Mouse (Mus musculus) forebrain, embryonic 11.5 days (tissue): ENCODE data around the gene Cacna1b. TPM values are rescaled to one million over a fixed set of nuclear protein-coding genes. Genes with fewer than 3 reads are reported as not detected.

Experiments
- ATAC-seq: fragments of 200-750 bp; cut with Nextera tagmentation; replicated peaks from 2 replicates; pipeline ENCODE4 v1.8.0; 2017; ENCODE audit warnings: moderate TSS enrichment; ENCODE audit not compliant: low FRiP score
- DNase-seq: peaks from one replicate; pipeline ENCODE4 v3.0.0-alpha.2; 2017; ENCODE audit warnings: low spot score
- H3K27ac ChIP-seq: fragments of 300-500 bp; sonication (generic); 2 replicates; pipeline ENCODE4 v1.5.1; 2014; ENCODE audit warnings: low read depth, low read length
- H3K27me3 ChIP-seq: fragments of 300-500 bp; sonication (generic); 2 replicates; pipeline ENCODE4 v1.6.1; 2014; ENCODE audit warnings: mild to moderate bottlenecking, low read length, mixed read lengths; ENCODE audit not compliant: control insufficient read depth, insufficient read depth
- H3K36me3 ChIP-seq: fragments of 300-500 bp; sonication (generic); 2 replicates; pipeline ENCODE4 v1.6.1; 2014; ENCODE audit warnings: mild to moderate bottlenecking, low read length, moderate library complexity, mixed read lengths; ENCODE audit not compliant: control insufficient read depth, insufficient read depth
- H3K4me1 ChIP-seq: fragments of 300-500 bp; sonication (generic); replicated peaks from 2 replicates; pipeline ENCODE4 v1.6.1; 2014; ENCODE audit warnings: low read length, mixed read lengths; ENCODE audit not compliant: control insufficient read depth, insufficient read depth
- H3K4me2 ChIP-seq: fragments of 300-500 bp; sonication (generic); 2 replicates; pipeline ENCODE4 v1.6.1; 2014; ENCODE audit warnings: low read depth, mild to moderate bottlenecking, low read length, moderate library complexity, mixed read lengths; ENCODE audit not compliant: severe bottlenecking
- H3K4me3 ChIP-seq: fragments of 300-500 bp; sonication (generic); 2 replicates; pipeline ENCODE4 v1.5.1; 2014; ENCODE audit warnings: low read depth, low read length
- H3K9ac ChIP-seq: fragments of 300-500 bp; sonication (generic); 2 replicates; pipeline ENCODE4 v1.6.1; 2014; ENCODE audit warnings: low read length
- H3K9me3 ChIP-seq: fragments of 300-500 bp; sonication (generic); 2 replicates; pipeline ENCODE4 v1.6.1; 2016; ENCODE audit warnings: low read length, mixed read lengths; ENCODE audit not compliant: control insufficient read depth
- WGBS: fragments of 180-500 bp; shearing (Covaris S2); extraction: QIAGEN DNeasy Blood & Tissue Kit; methylation state at CpG from one replicate; pipeline ENCODE4 v1.1.7; 2014; 5-methylcytosine and 5-hydroxymethylcytosine counted together
- polyA plus RNA-seq: library from polyadenylated mRNA; unstranded; fragments of >200 nt; fragmentation: Nextera tagmentation; extraction: Ambion mirVana; gene quantifications from 2 replicates; pipeline ENCODE4 v1.2.1, GENCODE M21; 2014

The Cacna1b gene
- polyA plus RNA-seq, 1 experiment from 2014 or later = 1.8 TPM

DNA sequence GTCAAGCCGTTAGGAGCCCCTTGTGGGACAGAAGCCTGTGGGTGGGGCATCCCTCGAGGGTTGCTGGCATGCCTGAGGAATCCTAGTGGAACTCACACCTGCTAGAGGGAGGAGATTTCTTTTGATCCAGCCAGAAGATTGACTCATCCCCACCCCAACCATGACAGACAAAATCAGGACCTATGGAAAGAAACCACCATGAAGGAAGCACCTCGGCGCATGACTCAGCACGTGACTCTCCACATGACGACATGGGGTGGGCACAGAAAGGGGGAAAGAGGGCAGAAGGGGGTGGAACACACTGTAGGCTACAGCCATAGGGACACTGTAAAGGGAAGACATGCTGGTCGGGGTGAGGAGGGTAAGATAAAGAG is 154.2 kb downstream of the Cacna1b start:
- H3K4me3 ChIP-seq = no peak overlapping the region
- no peak overlapping the region for H3K27ac ChIP-seq
- 0 out of 2 replicates have a peak, but pooled peaks have one; percentile 25 for ATAC-seq
- H3K27me3 ChIP-seq = no peaks in the 10 kb centered on the region
- no peak overlapping the region for H3K9ac ChIP-seq
- H3K4me1 ChIP-seq = 0 out of 2 replicates have a peak, but pooled peaks cover 5% of the 10 kb centered on the region
- H3K9me3 ChIP-seq = no peaks in the 10 kb centered on the region
- H3K4me2 ChIP-seq = no peak overlapping the region
- no peak for DNase-seq
- 45% methylated on average over 7 of the region's 7 CpGs for WGBS
- no peaks in the 10 kb centered on the region for H3K36me3 ChIP-seq

DNA sequence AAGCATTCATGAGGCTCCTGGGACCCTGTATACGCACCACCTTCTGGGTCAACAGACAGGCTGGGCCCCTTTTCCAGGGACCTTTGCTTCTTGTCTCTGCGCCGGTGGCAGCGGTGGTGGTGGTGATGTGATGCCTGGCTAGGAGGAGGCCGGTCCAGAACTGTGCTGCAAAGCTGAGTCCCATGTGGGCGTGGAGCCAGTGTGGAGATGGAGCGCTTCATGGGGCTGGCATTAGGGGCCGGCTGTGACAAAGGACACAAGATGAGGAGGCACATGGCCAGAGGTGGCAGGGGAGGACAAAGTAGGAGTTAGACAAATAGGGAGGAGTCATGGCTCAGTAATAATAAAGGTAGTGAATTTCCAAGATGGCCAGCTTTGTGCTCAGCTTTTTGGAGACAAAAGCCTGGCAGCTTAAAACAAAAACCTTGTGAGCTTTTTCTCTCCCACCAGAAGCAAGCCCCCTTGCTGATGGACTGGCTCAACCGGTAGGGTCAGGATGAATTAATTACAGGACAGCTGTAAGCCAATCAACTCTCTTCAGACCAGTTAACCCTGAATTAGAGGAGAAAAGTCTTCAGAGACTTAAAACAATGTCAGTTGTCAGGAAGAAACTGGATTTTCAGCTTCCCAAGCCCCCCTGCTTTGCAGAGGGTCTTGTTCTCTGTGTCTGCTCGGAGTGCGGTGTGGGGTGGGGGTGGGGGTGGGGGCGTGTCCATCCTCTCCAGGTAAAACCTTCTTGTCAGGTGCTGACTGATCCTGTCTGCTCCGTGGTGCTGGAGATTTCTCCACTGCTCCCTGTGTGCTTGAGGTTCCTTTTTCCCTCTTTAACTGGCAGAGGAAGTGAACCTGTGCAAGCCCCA is 154.8 kb downstream of the Cacna1b start:
- 0 out of 2 replicates have a peak, but pooled peaks cover 5% of the 10 kb centered on the region for H3K4me1 ChIP-seq
- no peaks in the 10 kb centered on the region for H3K36me3 ChIP-seq
- H3K4me3 ChIP-seq = no peak overlapping the region
- ATAC-seq (peak; percentile 66; the same call in 1 of the 2 replicates), DNase-seq (peak; percentile 51)
- WGBS = 18% methylated on average over 13 of the region's 13 CpGs
- H3K27me3 ChIP-seq = no peaks in the 10 kb centered on the region
- H3K9me3 ChIP-seq = no peaks in the 10 kb centered on the region
- H3K4me2 ChIP-seq = peak overlapping the region; percentile 20; the same call in 1 of the 2 replicates
- H3K27ac ChIP-seq = no peak overlapping the region
- H3K9ac ChIP-seq = no peak overlapping the region

DNA sequence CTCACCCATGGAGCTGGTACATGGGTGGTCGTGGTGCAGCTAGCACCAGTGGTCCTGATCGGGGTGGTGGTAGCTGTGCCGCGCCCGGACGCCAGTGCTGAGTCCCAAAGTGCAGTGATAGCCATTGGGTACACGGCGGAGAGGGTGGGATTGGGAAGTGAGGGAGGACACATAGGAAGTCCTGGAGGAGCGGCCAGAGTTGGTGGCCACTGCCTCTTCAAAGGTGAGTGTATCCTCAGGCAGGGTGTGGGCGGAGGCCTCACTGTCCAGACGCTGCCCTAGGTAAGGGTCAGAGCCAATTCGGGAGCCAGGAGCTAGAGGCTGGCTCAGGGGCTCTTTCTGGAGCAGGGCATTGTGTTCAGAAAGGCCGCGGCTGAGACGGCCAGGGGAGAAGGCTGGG is 156.4 kb downstream of the Cacna1b start:
- Histone ChIP-seq H3K27ac (no peak overlapping the region), H3K4me1 (0 out of 2 replicates have a peak, but pooled peaks cover 5% of the 10 kb centered on the region), H3K4me3 (no peak overlapping the region), H3K36me3 (no peaks in the 10 kb centered on the region), H3K9ac (no peak overlapping the region), H3K27me3 (no peaks in the 10 kb centered on the region), H3K9me3 (no peaks in the 10 kb centered on the region), H3K4me2 (no peak overlapping the region)
- WGBS = 89% methylated on average over 15 of the region's 15 CpGs
- ATAC-seq (no peak), DNase-seq (no peak)

DNA sequence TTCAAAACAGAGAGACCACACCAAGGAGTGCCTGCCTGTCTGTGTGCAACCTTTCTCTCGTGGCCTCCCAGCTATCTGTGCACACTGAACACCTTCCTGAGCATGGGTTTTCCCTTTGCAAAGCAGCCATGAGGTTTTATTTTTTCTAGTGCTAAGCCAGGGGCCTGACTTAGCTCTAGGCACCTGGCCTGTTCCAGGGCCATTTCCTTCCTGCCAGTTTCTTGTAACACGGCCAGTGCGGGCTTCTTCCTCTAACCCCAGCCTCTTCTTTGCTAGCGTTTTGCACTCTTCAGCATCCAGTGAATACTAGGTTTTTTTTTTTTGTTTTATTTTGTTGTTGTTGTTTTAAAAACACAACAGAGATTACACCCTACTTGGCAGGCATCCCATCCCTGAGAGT is 157.9 kb downstream of the Cacna1b start:
- H3K4me3 ChIP-seq = no peak overlapping the region
- H3K9ac ChIP-seq = no peak overlapping the region
- no peak for ATAC-seq
- H3K27ac ChIP-seq = no peak overlapping the region
- DNase-seq = no peak
- 0 out of 2 replicates have a peak, but pooled peaks cover 5% of the 10 kb centered on the region for H3K4me1 ChIP-seq
- H3K9me3 ChIP-seq = no peaks in the 10 kb centered on the region
- no peaks in the 10 kb centered on the region for H3K36me3 ChIP-seq
- 90% methylated on average over 4 of the region's 4 CpGs for WGBS
- H3K27me3 ChIP-seq = no peaks in the 10 kb centered on the region
- H3K4me2 ChIP-seq = no peak overlapping the region

DNA sequence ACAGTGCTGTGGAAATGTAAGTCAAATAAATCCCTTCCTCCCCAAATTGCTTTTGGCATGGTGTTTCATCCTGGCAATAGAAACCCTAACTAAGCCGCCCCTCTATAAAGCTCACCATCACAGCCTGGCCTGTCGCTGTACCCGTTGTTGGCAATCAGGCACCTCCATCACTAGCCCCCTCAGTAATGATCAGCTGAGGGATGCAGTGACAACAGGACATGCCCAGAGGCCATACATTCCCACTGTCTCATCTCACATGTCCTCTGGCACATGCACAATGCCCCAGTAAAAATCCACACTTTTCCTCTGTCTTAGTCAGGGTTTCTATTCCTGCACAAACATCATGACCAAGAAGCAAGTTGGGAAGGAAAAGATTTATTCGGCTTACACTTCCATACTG is 173.5 kb downstream of the Cacna1b start:
- Histone ChIP-seq H3K4me3 (no peak overlapping the region), H3K4me2 (no peak overlapping the region), H3K4me1 (no peaks in the 10 kb centered on the region), H3K36me3 (no peaks in the 10 kb centered on the region), H3K9ac (no peak overlapping the region), H3K9me3 (no peaks in the 10 kb centered on the region), H3K27ac (no peak overlapping the region), H3K27me3 (no peaks in the 10 kb centered on the region)
- DNase-seq = no peak
- ATAC-seq = no peak
- 87% methylated on average over 4 of the region's 4 CpGs for WGBS

DNA sequence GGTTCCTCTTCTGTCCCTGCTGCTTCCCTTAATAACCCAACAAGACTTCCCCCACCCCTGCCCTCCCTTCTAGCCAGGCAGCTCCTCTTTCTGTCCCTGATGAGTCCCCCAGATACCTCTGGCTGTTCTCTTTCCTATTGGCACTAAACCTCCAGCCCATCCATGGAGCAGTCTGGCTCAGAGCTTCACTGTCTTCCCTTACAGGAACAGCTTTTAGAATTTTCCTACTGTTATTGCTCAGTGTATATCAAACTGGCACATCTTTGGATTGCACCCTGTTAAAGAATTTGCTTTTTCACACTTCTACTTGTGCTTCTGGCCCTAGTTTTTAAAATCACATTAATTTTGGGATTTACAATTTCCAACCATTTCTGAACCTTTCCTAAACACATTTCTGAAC is 175.0 kb downstream of the Cacna1b start:
- Histone ChIP-seq H3K9me3 (no peaks in the 10 kb centered on the region), H3K27ac (no peak overlapping the region), H3K36me3 (no peaks in the 10 kb centered on the region), H3K9ac (no peak overlapping the region), H3K4me3 (no peak overlapping the region), H3K4me2 (no peak overlapping the region), H3K4me1 (no peaks in the 10 kb centered on the region), H3K27me3 (no peaks in the 10 kb centered on the region)
- ATAC-seq (no peak), DNase-seq (no peak)

DNA sequence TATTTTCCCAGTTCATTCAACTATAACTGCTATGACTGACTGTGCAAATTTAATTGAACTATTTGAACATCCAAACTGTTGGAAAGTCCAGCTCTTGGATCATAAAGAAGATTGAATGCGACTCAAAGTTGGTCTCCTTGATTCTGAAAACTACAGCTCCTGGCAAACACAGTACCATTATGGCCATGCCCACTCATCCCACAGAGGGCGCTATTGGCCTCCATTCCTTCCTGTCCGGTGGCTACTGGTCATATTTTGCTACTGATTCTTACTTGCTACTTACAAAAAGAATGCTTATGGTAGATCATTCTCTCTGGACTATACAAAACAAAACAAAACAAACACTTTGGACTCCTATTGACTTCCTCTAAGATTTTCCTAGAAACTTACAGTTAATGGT is 188.3 kb downstream of the Cacna1b start:
- Histone ChIP-seq H3K4me2 (no peak overlapping the region), H3K36me3 (no peaks in the 10 kb centered on the region), H3K4me3 (no peak overlapping the region), H3K4me1 (no peaks in the 10 kb centered on the region), H3K27ac (no peak overlapping the region), H3K9me3 (no peaks in the 10 kb centered on the region), H3K9ac (no peak overlapping the region), H3K27me3 (no peaks in the 10 kb centered on the region)
- WGBS = 23% methylated on average over 3 of the region's 3 CpGs
- DNase-seq (peak; percentile 78), ATAC-seq (no peak)

DNA sequence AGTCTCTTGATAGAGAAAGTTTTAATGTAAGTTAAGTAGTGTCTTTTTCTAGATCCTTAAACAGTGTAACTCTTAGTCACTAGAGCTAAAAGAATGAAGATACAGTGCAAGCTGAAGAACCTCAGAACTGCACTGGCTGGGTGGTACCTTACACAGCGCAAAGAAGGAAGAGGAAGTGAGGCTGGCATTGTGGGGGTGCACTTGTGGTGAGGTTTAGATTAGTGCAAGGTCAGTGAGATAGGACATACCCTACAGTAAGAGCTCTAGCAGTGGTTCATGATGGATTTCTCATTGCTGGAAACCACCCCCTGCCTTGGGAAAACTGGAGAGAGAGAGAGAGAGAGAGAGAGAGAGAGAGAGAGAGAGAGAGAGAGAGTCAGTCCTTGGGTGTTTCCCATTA is 192.0 kb downstream of the Cacna1b start:
- no peak for DNase-seq
- H3K36me3 ChIP-seq = no peaks in the 10 kb centered on the region
- 89% methylated on average over 1 of the region's 1 CpGs for WGBS
- H3K27ac ChIP-seq = no peak overlapping the region
- H3K4me1 ChIP-seq = no peaks in the 10 kb centered on the region
- no peak overlapping the region for H3K4me2 ChIP-seq
- no peak overlapping the region for H3K9ac ChIP-seq
- no peak overlapping the region for H3K4me3 ChIP-seq
- no peak for ATAC-seq
- no peaks in the 10 kb centered on the region for H3K9me3 ChIP-seq
- no peaks in the 10 kb centered on the region for H3K27me3 ChIP-seq

DNA sequence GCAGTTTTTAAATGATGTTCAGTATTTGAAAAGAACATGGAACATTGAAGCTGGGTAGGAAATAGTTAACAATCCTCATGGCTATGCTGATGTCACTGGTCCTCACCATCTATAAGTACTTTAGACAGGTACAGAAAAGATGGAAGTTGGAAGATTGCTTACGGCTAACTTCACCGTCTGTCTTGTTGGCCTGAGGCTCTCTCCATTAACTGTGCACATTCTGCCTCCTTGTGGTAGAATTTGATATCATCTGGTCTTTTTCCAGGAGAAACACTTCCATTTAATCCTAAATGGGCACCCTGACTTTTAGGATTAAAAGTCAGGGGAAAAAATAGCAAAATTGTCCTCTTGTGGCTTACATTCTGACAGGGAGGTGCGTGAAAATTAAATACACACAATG is 194.4 kb downstream of the Cacna1b start:
- Histone ChIP-seq H3K9me3 (no peaks in the 10 kb centered on the region), H3K4me1 (no peaks in the 10 kb centered on the region), H3K4me2 (no peak overlapping the region), H3K9ac (no peak overlapping the region), H3K4me3 (no peak overlapping the region), H3K36me3 (no peaks in the 10 kb centered on the region), H3K27ac (no peak overlapping the region), H3K27me3 (no peaks in the 10 kb centered on the region)
- ATAC-seq (no peak), DNase-seq (no peak)
- WGBS = 22% methylated on average over 3 of the region's 3 CpGs
